Mouse (Mus musculus) CH12.LX (cell line): ENCODE results near the gene Fig4. TPM values are rescaled to one million over a fixed set of nuclear protein-coding genes. Genes with fewer than 3 reads are reported as not detected.
A peak's percentile ranks its signal among the peaks of the same experiment; 100 is the strongest.

Source experiments
- DNase-seq: peaks from one replicate; pipeline ENCODE4 v3.0.0-alpha.2; 2013; ENCODE audit errors: extremely low read depth
- H3K27ac ChIP-seq: 2 replicates; pipeline ENCODE4 v1.5.1; 2012; ENCODE audit warnings: low read depth, mild to moderate bottlenecking, control low read depth, moderate library complexity; ENCODE audit not compliant: insufficient read depth
- H3K27me3 ChIP-seq: replicated peaks from 2 replicates; pipeline ENCODE3; 2012; ENCODE audit warnings: inconsistent platforms
- H3K36me3 ChIP-seq, 2 experiments: replicated peaks in 1 of 2; 2 replicates each; pipeline versions ENCODE3 to v1.6.1; 2012; ENCODE audit warnings: inconsistent platforms in 1 of 2, low read length in 1 of 2, mild to moderate bottlenecking in 1 of 2, mixed read lengths in 1 of 2, moderate library complexity in 1 of 2; ENCODE audit not compliant: control insufficient read depth in 1 of 2, insufficient read depth in 1 of 2
- H3K4me1 ChIP-seq, 2 experiments: 2 replicates each; pipeline ENCODE4 v1.6.1; 2012; ENCODE audit warnings: inconsistent platforms in 1 of 2, moderate library complexity in 1 of 2; ENCODE audit not compliant: insufficient read depth in 2 of 2, control insufficient read depth in 1 of 2
- H3K4me2 ChIP-seq: 2 replicates; pipeline ENCODE4 v1.6.1; 2012; ENCODE audit warnings: low read depth, mild to moderate bottlenecking, control low read depth; ENCODE audit not compliant: poor library complexity, insufficient read depth, severe bottlenecking
- H3K4me3 ChIP-seq, 3 experiments: fragments of 150-350 bp in 1 of 3; sonication (generic) in 1 of 3; replicated peaks in 1 of 3; 2 replicates each; pipeline versions ENCODE3 to v1.5.1; 2011 to 2012; ENCODE audit warnings: low read depth in 2 of 3, low read length in 2 of 3, mild to moderate bottlenecking in 2 of 3, moderate library complexity in 2 of 3, control low read depth in 1 of 3, improper control_type of control experiment in 1 of 3, inconsistent platforms in 1 of 3, mixed read lengths in 1 of 3; ENCODE audit not compliant: poor library complexity in 1 of 3
- H3K79me2 ChIP-seq: replicated peaks from 2 replicates; pipeline ENCODE4 v1.6.1; 2012; ENCODE audit warnings: mild to moderate bottlenecking, moderate library complexity; ENCODE audit not compliant: control insufficient read depth, poor library complexity, insufficient read depth, severe bottlenecking; ENCODE audit errors: extremely low read depth
- H3K9ac ChIP-seq: 2 replicates; pipeline ENCODE4 v1.6.1; 2012; ENCODE audit warnings: low read depth, mild to moderate bottlenecking, control low read depth, moderate library complexity; ENCODE audit not compliant: insufficient read depth
- H3K9me3 ChIP-seq: replicated peaks from 2 replicates; pipeline ENCODE3; 2012; ENCODE audit warnings: low read length, inconsistent platforms, mixed read lengths
- BHLHE40 ChIP-seq: IDR thresholded peaks from 2 replicates; pipeline ENCODE4 v1.6.1; 2011; ENCODE audit warnings: mild to moderate bottlenecking, low read depth, low read length, improper control_type of control experiment
- CHD1 ChIP-seq: IDR thresholded peaks from 2 replicates; pipeline ENCODE4 v1.6.1; 2012; ENCODE audit warnings: low read depth, low read length, improper control_type of control experiment, inconsistent platforms
- CHD2 ChIP-seq: IDR thresholded peaks from 2 replicates; pipeline ENCODE4 v1.6.1; 2011; ENCODE audit warnings: low read length, improper control_type of control experiment
- CTCF ChIP-seq, 2 experiments: IDR thresholded peaks in 1 of 2; conservative IDR thresholded peaks in 1 of 2; 2 replicates each; pipeline ENCODE4 v1.5.1; 2011 to 2012; ENCODE audit warnings: low read depth in 2 of 2, low read length in 2 of 2, improper control_type of control experiment in 1 of 2, inconsistent platforms in 1 of 2, mild to moderate bottlenecking in 1 of 2, moderate library complexity in 1 of 2
- E2F4 ChIP-seq: IDR thresholded peaks from 2 replicates; pipeline ENCODE4 v1.6.1; 2011; ENCODE audit warnings: low read depth, low read length, improper control_type of control experiment; ENCODE audit not compliant: insufficient replicate concordance
- ELF1 ChIP-seq: IDR thresholded peaks from 2 replicates; pipeline ENCODE4 v1.6.1; 2014; ENCODE audit warnings: low read depth, mild to moderate bottlenecking, inconsistent platforms, low read length, improper control_type of control experiment
- EP300 ChIP-seq: IDR thresholded peaks from 2 replicates; pipeline ENCODE4 v1.6.1; 2011; ENCODE audit warnings: low read length, improper control_type of control experiment
- ETS1 ChIP-seq: conservative IDR thresholded peaks from 2 replicates; pipeline ENCODE4 v1.6.1; 2012; ENCODE audit warnings: low read depth, mild to moderate bottlenecking, inconsistent platforms, low read length, improper control_type of control experiment, moderate library complexity
- GABPA ChIP-seq: IDR thresholded peaks from 2 replicates; pipeline ENCODE4 v1.6.1; 2012; ENCODE audit warnings: low read depth, low read length, improper control_type of control experiment, inconsistent platforms; ENCODE audit not compliant: insufficient replicate concordance
- HCFC1 ChIP-seq: IDR thresholded peaks from 2 replicates; pipeline ENCODE4 v1.6.1; 2012; ENCODE audit warnings: low read depth, mild to moderate bottlenecking, inconsistent platforms, low read length, improper control_type of control experiment
- IRF4 ChIP-seq: IDR thresholded peaks from 2 replicates; pipeline ENCODE4 v1.6.1; 2014; ENCODE audit warnings: low read depth, mild to moderate bottlenecking, inconsistent platforms, low read length, improper control_type of control experiment
- JUN ChIP-seq: IDR thresholded peaks from 2 replicates; pipeline ENCODE4 v1.6.1; 2011; ENCODE audit warnings: low read depth, mild to moderate bottlenecking, low read length, improper control_type of control experiment, moderate library complexity; ENCODE audit not compliant: insufficient read depth
- JUND ChIP-seq: conservative IDR thresholded peaks from 2 replicates; pipeline ENCODE4 v1.6.1; 2011; ENCODE audit warnings: low read depth, low read length, improper control_type of control experiment
- KAT2A ChIP-seq: IDR thresholded peaks from 2 replicates; pipeline ENCODE4 v1.6.1; 2012; ENCODE audit warnings: low read length, improper control_type of control experiment, inconsistent platforms; ENCODE audit not compliant: insufficient replicate concordance
- MAFK ChIP-seq: IDR thresholded peaks from 2 replicates; pipeline ENCODE4 v1.6.1; 2011; ENCODE audit warnings: low read length, improper control_type of control experiment; ENCODE audit not compliant: insufficient replicate concordance
- MAX ChIP-seq: IDR thresholded peaks from 2 replicates; pipeline ENCODE4 v1.6.1; 2011; ENCODE audit warnings: low read length, improper control_type of control experiment
- MAZ ChIP-seq: IDR thresholded peaks from 2 replicates; pipeline ENCODE4 v1.6.1; 2012; ENCODE audit warnings: low read depth, mild to moderate bottlenecking, inconsistent platforms, low read length, improper control_type of control experiment, moderate library complexity
- MEF2A ChIP-seq: IDR thresholded peaks from 2 replicates; pipeline ENCODE4 v1.6.1; 2014; ENCODE audit warnings: low read depth, mild to moderate bottlenecking, inconsistent platforms, low read length, improper control_type of control experiment, borderline replicate concordance
- MXI1 ChIP-seq: IDR thresholded peaks from 2 replicates; pipeline ENCODE4 v1.6.1; 2011; ENCODE audit warnings: mild to moderate bottlenecking, low read depth, low read length, improper control_type of control experiment
- MYC ChIP-seq: IDR thresholded peaks from 2 replicates; pipeline ENCODE4 v1.6.1; 2011; ENCODE audit warnings: low read depth, mild to moderate bottlenecking, improper control_type of control experiment, low read length
- NELFE ChIP-seq: IDR thresholded peaks from 2 replicates; pipeline ENCODE4 v1.6.1; 2011; ENCODE audit warnings: low read depth, low read length, improper control_type of control experiment
- NRF1 ChIP-seq: IDR thresholded peaks from 2 replicates; pipeline ENCODE4 v1.6.1; 2014; ENCODE audit warnings: low read depth, mild to moderate bottlenecking, inconsistent platforms, low read length, improper control_type of control experiment, moderate library complexity
- PAX5 ChIP-seq: IDR thresholded peaks from 2 replicates; pipeline ENCODE4 v1.6.1; 2012; ENCODE audit warnings: low read length, inconsistent platforms, mixed read lengths
- POLR2A ChIP-seq: IDR thresholded peaks from 2 replicates; pipeline ENCODE4 v1.6.1; 2011; ENCODE audit warnings: low read depth, mild to moderate bottlenecking, improper control_type of control experiment, low read length
- POLR2AphosphoS2 ChIP-seq: IDR thresholded peaks from 2 replicates; pipeline ENCODE4 v1.6.1; 2011; ENCODE audit warnings: low read depth, low read length, improper control_type of control experiment
- RAD21 ChIP-seq: IDR thresholded peaks from 2 replicates; pipeline ENCODE4 v1.6.1; 2011; ENCODE audit warnings: low read depth, mild to moderate bottlenecking, low read length, improper control_type of control experiment, moderate library complexity
- RCOR1 ChIP-seq: conservative IDR thresholded peaks from 2 replicates; pipeline ENCODE4 v1.6.1; 2012; ENCODE audit warnings: low read depth, mild to moderate bottlenecking, inconsistent platforms, low read length, improper control_type of control experiment
- SIN3A ChIP-seq: IDR thresholded peaks from 2 replicates; pipeline ENCODE4 v1.6.1; 2012; ENCODE audit warnings: low read length, improper control_type of control experiment, inconsistent platforms
- SMC3 ChIP-seq: IDR thresholded peaks from 2 replicates; pipeline ENCODE4 v1.6.1; 2011; ENCODE audit warnings: low read depth, low read length, improper control_type of control experiment
- TBP ChIP-seq: conservative IDR thresholded peaks from 2 replicates; pipeline ENCODE4 v1.6.1; 2011; ENCODE audit warnings: low read depth, low read length, improper control_type of control experiment
- TCF12 ChIP-seq: IDR thresholded peaks from 2 replicates; pipeline ENCODE4 v1.6.1; 2014; ENCODE audit warnings: low read depth, mild to moderate bottlenecking, inconsistent platforms, low read length, improper control_type of control experiment
- UBTF ChIP-seq: IDR thresholded peaks from 2 replicates; pipeline ENCODE4 v1.6.1; 2012; ENCODE audit warnings: low read depth, mild to moderate bottlenecking, inconsistent platforms, low read length, improper control_type of control experiment, moderate library complexity
- USF1 ChIP-seq: IDR thresholded peaks from 2 replicates; pipeline ENCODE4 v1.6.1; 2014; ENCODE audit warnings: low read depth, mild to moderate bottlenecking, inconsistent platforms, low read length, improper control_type of control experiment
- USF2 ChIP-seq: conservative IDR thresholded peaks from 2 replicates; pipeline ENCODE4 v1.6.1; 2011; ENCODE audit warnings: low read depth, low read length, improper control_type of control experiment
- ZC3H11A ChIP-seq: IDR thresholded peaks from 2 replicates; pipeline ENCODE4 v1.6.1; 2012; ENCODE audit warnings: low read depth, mild to moderate bottlenecking, inconsistent platforms, low read length, improper control_type of control experiment
- ZKSCAN1 ChIP-seq: IDR thresholded peaks from 2 replicates; pipeline ENCODE4 v1.6.1; 2012; ENCODE audit warnings: low read depth, inconsistent platforms, low read length, improper control_type of control experiment, borderline replicate concordance
- ZMIZ1 ChIP-seq: IDR thresholded peaks from 2 replicates; pipeline ENCODE4 v1.6.1; 2012; ENCODE audit warnings: low read depth, mild to moderate bottlenecking, inconsistent platforms, low read length, improper control_type of control experiment
- ZNF384 ChIP-seq: IDR thresholded peaks from 2 replicates; pipeline ENCODE4 v1.6.1; 2012; ENCODE audit warnings: low read depth, low read length, improper control_type of control experiment, inconsistent platforms
- dilution Hi-C: fragments of 300-500 bp; cut with MboI; formaldehyde crosslinking; loops from 2 replicates; pipeline ENCODE4 v1.14.3; 2020; ENCODE audit warnings: low sequenced_read_pairs; ENCODE audit not compliant: extremely low pct_unique_long_range_greater_than_20kb, extremely low pct_ligation_motif_present
- in situ Hi-C: fragments of 300-500 bp; cut with MboI; formaldehyde crosslinking; loops from 3 replicates; pipeline ENCODE4 v1.14.3; 2019; ENCODE audit warnings: low sequenced_read_pairs, low pct_ligation_motif_present, low pct_unique_long_range_greater_than_20kb, mixed read lengths
- polyA plus RNA-seq: library from polyadenylated mRNA; unstranded; fragments of >175 nt; gene quantifications from 2 replicates; pipeline ENCODE4 v1.2.1, GENCODE M21; 2012; ENCODE audit warnings: low read depth; ENCODE audit not compliant: insufficient read length
- total RNA-seq, 2 experiments: library from RNA; depleted of rRNA; stranded (reverse); fragments of 300-350 nt in 1 of 2; fragments of >200 nt in 1 of 2; gene quantifications; 2 replicates each; pipeline ENCODE4 v1.2.3; 2012 to 2014

The Fig4 gene
- total and polyA plus RNA-seq, 3 experiments = 22.6 to 39.6 (median 35.4) TPM

- H3K79me2 ChIP-seq = no peaks in the 10 kb centered on the region
- H3K4me2 ChIP-seq = no peak overlapping the region
- no peak overlapping the region for H3K4me3 ChIP-seq
- peak; percentile 85 for DNase-seq
- dilution Hi-C loops = no loop called here
- TF ChIP-seq GABPA = no peak
- TF ChIP-seq E2F4 = no peak
- no peak for TF ChIP-seq PAX5
- no peak for TF ChIP-seq ETS1
- 0 out of 2 replicates have a peak, but pooled peaks have one; percentile 14 for TF ChIP-seq ZNF384
- TF ChIP-seq IRF4 = no peak
- TF ChIP-seq MAFK = no peak
- TF ChIP-seq CHD2 = no peak
- TF ChIP-seq KAT2A = no peak
- 0 out of 2 replicates have a peak, but pooled peaks have one; percentile 26 for TF ChIP-seq MYC
- TF ChIP-seq MEF2A = 0 out of 2 replicates have a peak, but pooled peaks have one; percentile 8
- TF ChIP-seq CTCF (conservative IDR thresholded peaks at IDR 0.05 in 1 of 2, IDR thresholded peaks at IDR 0.05 in 1 of 2; ENCODE audit: low read depth in 2 of 2, low read length in 2 of 2) = peak; percentile 87 to 99
- TF ChIP-seq JUN = no peak
- no peak for TF ChIP-seq ZMIZ1
- no peak for TF ChIP-seq RCOR1
- peak; percentile 87 for TF ChIP-seq SMC3
- no peak for TF ChIP-seq JUND
- no peak for TF ChIP-seq TCF12
- no peak for TF ChIP-seq ZKSCAN1
- 0 out of 2 replicates have a peak, but pooled peaks have one; percentile 20 for TF ChIP-seq POLR2A
- no peak; the same call in 1 of the 2 replicates for TF ChIP-seq NELFE
- TF ChIP-seq MAX = no peak
- no peak; the same call in 1 of the 2 replicates for TF ChIP-seq ELF1
- no peak; the same call in 1 of the 2 replicates for TF ChIP-seq ZC3H11A
- TF ChIP-seq USF1 = peak; percentile 79
- no peak for TF ChIP-seq POLR2AphosphoS2
- TF ChIP-seq MXI1 = no peak
- TF ChIP-seq BHLHE40 = peak; percentile 68
- peak; percentile 67 for TF ChIP-seq USF2
- no peak for TF ChIP-seq NRF1
- no peak for TF ChIP-seq TBP
- no peak for TF ChIP-seq HCFC1
- TF ChIP-seq EP300 = no peak
- no peak for TF ChIP-seq SIN3A
- TF ChIP-seq UBTF = no peak
- TF ChIP-seq CHD1 = no peak
- peak; percentile 78 for TF ChIP-seq RAD21
- no peak for TF ChIP-seq MAZ
- no peaks in the 10 kb centered on the region for H3K27me3 ChIP-seq
- peaks cover 2 to 12% of the 10 kb centered on the region in 2 experiments; a peak in 2 of 4 replicates for H3K4me1 ChIP-seq
- in situ Hi-C loops = no loop called here
- no peak overlapping the region for H3K9ac ChIP-seq
- H3K9me3 ChIP-seq = no peaks in the 10 kb centered on the region
- H3K36me3 ChIP-seq = peaks cover under 1 to 30% of the 10 kb centered on the region in 2 experiments
- H3K27ac ChIP-seq = no peak overlapping the region
Observed at GRCm38 (mm10) chr10:41288771-41289415, 14.2 kb downstream of the Fig4 start.
